Mouse (Mus musculus) midbrain, postnatal 0 days (tissue): ENCODE results near the gene Elk3. TPM values are rescaled to one million over a fixed set of nuclear protein-coding genes. Genes with fewer than 3 reads are reported as not detected.
"Not testable (repeated sequence)": the region's sequence is repeated elsewhere in the genome, so short reads cannot be mapped to it uniquely, and the experiment has no call there.

Source experiments
- ATAC-seq: fragments of 200-750 bp; cut with Nextera tagmentation; 2 replicates; pipeline ENCODE4 v1.8.0; 2017; ENCODE audit warnings: moderate number of reproducible peaks, mild to moderate bottlenecking, moderate TSS enrichment, moderate library complexity; ENCODE audit not compliant: low FRiP score
- DNase-seq: peaks from one replicate; pipeline ENCODE4 v3.0.0-alpha.2; 2015; ENCODE audit warnings: low spot score
- H3K27ac ChIP-seq: fragments of 300-500 bp; sonication (generic); 2 replicates; pipeline ENCODE4 v1.5.1; 2014; ENCODE audit warnings: low read depth, mild to moderate bottlenecking, low read length, mixed read lengths
- H3K27me3 ChIP-seq: fragments of 300-500 bp; sonication (generic); 2 replicates; pipeline ENCODE4 v1.6.1; 2014; ENCODE audit warnings: low read length, control low read depth, mixed read lengths; ENCODE audit not compliant: insufficient read depth
- H3K36me3 ChIP-seq: fragments of 300-500 bp; sonication (generic); 2 replicates; pipeline ENCODE4 v1.6.1; 2014; ENCODE audit warnings: low read length, control low read depth, mixed read lengths; ENCODE audit not compliant: insufficient read depth
- H3K4me1 ChIP-seq: fragments of 300-500 bp; sonication (generic); 2 replicates; pipeline ENCODE4 v1.6.1; 2014; ENCODE audit warnings: mild to moderate bottlenecking, control low read depth, antibody characterized with exemption, low read length, mixed read lengths; ENCODE audit not compliant: insufficient read depth
- H3K4me2 ChIP-seq: fragments of 300-500 bp; sonication (generic); 2 replicates; pipeline ENCODE4 v1.6.1; 2014; ENCODE audit warnings: low read depth, mild to moderate bottlenecking, low read length, mixed read lengths; ENCODE audit not compliant: poor library complexity, severe bottlenecking
- H3K4me3 ChIP-seq: fragments of 300-500 bp; sonication (generic); 2 replicates; pipeline ENCODE4 v1.5.1; 2014; ENCODE audit warnings: low read depth, mild to moderate bottlenecking, low read length, moderate library complexity
- H3K9ac ChIP-seq: fragments of 300-500 bp; sonication (generic); replicated peaks from 2 replicates; pipeline ENCODE4 v1.6.1; 2014; ENCODE audit warnings: mild to moderate bottlenecking, low read length, moderate library complexity, mixed read lengths; ENCODE audit not compliant: poor library complexity, severe bottlenecking
- H3K9me3 ChIP-seq: fragments of 300-500 bp; sonication (generic); 2 replicates; pipeline ENCODE4 v1.6.1; 2016; ENCODE audit warnings: low read length, control low read depth
- CTCF ChIP-seq: IDR thresholded peaks from 2 replicates; pipeline ENCODE4 v1.5.1; 2016; ENCODE audit warnings: antibody characterized with exemption, mild to moderate bottlenecking
- WGBS: fragments of 180-500 bp; shearing (Covaris S2); extraction: QIAGEN DNeasy Blood & Tissue Kit; methylation state at CpG from one replicate; pipeline ENCODE4 v1.1.7; 2014; 5-methylcytosine and 5-hydroxymethylcytosine counted together
- polyA plus RNA-seq: library from polyadenylated mRNA; unstranded; fragments of >200 nt; fragmentation: Nextera tagmentation; extraction: Ambion mirVana; gene quantifications from 2 replicates; pipeline ENCODE4 v1.2.1, GENCODE M21; 2015
- total RNA-seq: library from RNA; depleted of rRNA; stranded (reverse); fragments of >200 nt; gene quantifications from 2 replicates; pipeline ENCODE4 v1.2.3, GENCODE M21; 2014; rRNA removed

The Elk3 gene
- 6.9 and 8.1 TPM in 2 replicates for total RNA-seq
- polyA plus RNA-seq = 6.2 and 6.9 TPM in 2 replicates

DNA sequence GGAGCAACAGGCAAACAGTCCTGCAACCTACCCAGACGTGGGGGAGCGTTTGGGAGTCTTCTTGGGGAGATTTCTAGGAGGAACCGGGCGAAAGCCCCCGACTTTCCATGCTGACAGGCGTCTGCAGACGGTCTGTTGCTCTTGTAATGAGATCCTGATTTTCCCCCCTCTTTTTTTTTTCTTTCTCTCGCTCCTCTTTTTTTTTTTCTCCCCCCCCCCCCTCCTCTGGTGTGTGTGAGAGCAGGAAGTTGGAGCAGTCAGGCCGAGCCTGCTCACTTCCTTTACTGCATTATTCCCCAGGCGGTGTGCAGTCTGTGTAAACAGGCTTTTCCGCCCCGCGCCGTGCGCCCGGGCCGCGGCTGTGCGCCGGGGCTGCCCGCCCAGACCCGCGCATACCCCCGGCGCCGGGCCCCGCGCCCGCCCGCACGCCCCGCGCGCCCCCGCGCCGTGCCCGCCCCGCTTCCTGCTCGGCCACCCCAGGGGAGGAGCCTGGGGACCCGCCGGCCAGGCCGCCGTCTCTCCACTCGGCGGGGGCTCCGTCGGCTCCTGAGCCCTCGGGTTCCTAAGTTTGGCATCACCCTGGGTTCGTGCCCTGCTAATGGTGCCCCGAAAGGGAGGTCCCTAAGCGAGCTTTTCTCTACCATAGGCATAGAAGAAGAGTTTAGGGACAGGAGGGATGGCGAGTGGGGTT is at the start of gene Elk3:
Gene Elk3, minus strand, starts transcription at position 415 of the 691 bp plus-strand sequence.
- TF ChIP-seq CTCF = no peak
- Histone ChIP-seq H3K4me2 (peak within 1 kb of the TSS; percentile 100), H3K4me1 (no peaks in the 10 kb centered on the region; the same call in 1 of the 2 replicates), H3K4me3 (peak within 1 kb of the TSS; percentile 52), H3K27ac (peak within 1 kb of the TSS; percentile 57), H3K9ac (peak within 1 kb of the TSS; percentile 64), H3K36me3 (no peaks in the 10 kb centered on the region), H3K27me3 (no peaks in the 10 kb centered on the region), H3K9me3 (no peaks in the 10 kb centered on the region)
- under 1% methylated on average over 28 of the region's 53 CpGs for WGBS
- DNase-seq (peak; percentile 53), ATAC-seq (peak; percentile 59; the same call in 1 of the 2 replicates)

DNA sequence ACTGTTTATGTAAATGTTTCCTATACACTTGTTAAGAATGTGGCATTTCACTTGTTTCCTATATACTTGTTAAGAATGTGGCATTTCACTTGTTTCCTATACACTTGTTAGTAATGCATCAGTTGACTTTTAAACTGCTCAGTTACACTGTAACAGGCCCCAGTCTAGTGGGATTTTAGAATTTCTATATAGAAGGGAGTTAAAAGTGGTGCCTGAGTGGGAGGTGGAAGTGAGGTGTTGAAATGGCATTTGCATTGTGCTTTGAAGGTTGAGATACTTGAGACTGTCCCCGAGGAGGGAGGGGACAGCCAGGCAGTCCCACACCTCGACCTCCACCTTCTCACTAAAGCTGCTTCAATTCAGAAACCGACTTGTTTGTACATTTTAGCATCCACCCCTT is 49.7 kb upstream of the Elk3 start:
- no peaks in the 10 kb centered on the region for H3K9me3 ChIP-seq
- DNase-seq (no peak), ATAC-seq (no peak)
- no peak overlapping the region for H3K4me2 ChIP-seq
- TF ChIP-seq CTCF = no peak
- peaks cover 7% of the 10 kb centered on the region; the same call in 1 of the 2 replicates for H3K36me3 ChIP-seq
- H3K27me3 ChIP-seq = no peaks in the 10 kb centered on the region
- H3K9ac ChIP-seq = no peak overlapping the region
- no peaks in the 10 kb centered on the region; the same call in 1 of the 2 replicates for H3K4me1 ChIP-seq
- 51% methylated on average over 3 of the region's 3 CpGs for WGBS
- H3K27ac ChIP-seq = no peak overlapping the region
- no peak overlapping the region for H3K4me3 ChIP-seq

DNA sequence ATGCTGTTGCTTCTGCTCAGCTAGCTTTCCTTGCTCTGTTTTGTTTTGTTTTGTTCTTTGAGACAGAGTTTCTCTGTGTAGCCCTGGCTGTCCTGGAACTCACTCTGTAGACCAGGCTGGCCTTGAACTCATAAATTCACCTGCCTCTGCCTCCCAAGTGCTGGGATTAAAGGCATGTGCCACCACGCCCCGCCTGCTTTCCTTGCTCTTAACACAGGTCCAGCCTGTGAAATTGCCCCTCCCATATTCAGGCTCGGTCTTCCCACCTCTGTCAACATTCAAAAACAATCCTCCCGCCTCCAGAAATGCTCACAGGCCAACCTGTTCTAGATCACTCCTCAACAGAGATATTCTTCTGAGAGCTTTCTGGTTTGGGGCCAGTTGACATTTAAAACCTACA is 49.3 kb upstream of the Elk3 start:
- H3K4me1 ChIP-seq, H3K9ac ChIP-seq, H3K36me3 ChIP-seq, ATAC-seq, H3K27ac ChIP-seq, DNase-seq, H3K9me3 ChIP-seq, H3K4me2 ChIP-seq, H3K4me3 ChIP-seq, H3K27me3 ChIP-seq: not testable (repeated sequence)
- 80% methylated on average over 4 of the region's 4 CpGs for WGBS

DNA sequence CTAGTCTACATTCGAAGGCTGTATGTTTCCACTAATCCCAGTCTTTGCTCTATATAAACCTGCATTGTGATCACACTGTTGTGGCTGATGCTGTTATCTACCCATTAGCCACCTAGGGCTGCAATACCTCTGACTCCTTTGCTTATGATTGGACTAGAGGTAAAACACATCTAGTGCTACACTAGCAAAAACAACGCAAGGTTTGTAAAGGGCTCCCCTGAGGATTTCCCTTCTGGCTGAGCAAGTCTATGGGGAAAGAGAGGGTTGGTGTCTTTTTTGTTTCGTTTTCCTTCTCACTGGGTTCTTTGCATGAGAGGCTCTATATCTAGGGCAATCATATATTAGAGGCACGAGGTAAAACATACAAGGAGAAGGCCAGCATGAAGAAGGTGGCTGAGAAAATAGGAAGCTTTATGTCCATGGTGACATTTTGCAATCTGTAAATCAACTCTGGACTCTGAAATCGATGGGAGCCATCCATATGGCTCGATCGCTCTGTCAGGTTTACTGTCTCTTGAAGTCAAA is 48.5 kb upstream of the Elk3 start:
- H3K27me3 ChIP-seq = no peaks in the 10 kb centered on the region
- H3K9ac ChIP-seq = no peak overlapping the region
- no peaks in the 10 kb centered on the region; the same call in 1 of the 2 replicates for H3K4me1 ChIP-seq
- 68% methylated on average over 7 of the region's 7 CpGs for WGBS
- H3K9me3 ChIP-seq = no peaks in the 10 kb centered on the region
- ATAC-seq (no peak), DNase-seq (no peak)
- TF ChIP-seq CTCF = no peak
- peaks cover 4% of the 10 kb centered on the region; the same call in 1 of the 2 replicates for H3K36me3 ChIP-seq
- H3K27ac ChIP-seq = no peak overlapping the region
- no peak overlapping the region for H3K4me3 ChIP-seq
- no peak overlapping the region for H3K4me2 ChIP-seq

DNA sequence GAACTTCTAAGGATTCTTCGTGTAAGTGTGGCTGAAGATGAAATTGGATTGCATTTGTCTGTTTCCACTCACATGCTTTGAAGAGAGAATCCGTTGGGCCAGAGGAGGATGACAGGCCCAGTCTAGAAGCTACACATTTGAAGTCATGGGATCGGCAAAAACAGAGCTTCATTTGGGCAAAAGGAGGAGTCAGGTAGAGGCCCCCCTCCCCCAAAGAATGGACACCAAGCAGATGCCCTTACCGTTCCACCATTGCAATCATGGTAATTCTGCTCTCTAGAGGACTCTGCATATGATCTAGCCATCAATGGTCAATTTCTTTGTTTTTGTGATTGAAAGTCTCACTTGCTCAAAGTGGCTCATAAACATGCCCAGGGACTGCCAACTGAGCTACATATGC is 47.9 kb upstream of the Elk3 start:
- WGBS = 83% methylated on average over 4 of the region's 4 CpGs

DNA sequence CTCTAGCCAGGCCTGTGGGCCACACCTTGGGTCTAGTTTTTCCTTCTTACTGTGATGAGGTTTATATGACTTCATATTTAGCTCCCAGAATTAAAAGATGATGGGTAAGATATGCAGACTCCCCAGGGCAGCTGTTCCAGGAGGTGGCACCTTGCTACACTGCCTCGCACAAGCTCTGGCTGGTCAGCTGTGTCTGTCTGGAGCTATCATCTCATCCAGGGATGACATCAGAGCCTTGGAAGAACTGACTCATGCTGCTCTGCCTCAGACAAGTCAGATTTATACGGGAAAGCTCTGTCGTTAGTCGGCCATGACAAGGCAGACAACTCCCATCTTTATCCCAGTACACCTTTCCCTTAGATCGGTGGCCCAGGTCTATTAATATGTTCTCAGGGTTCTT is 46.2 kb upstream of the Elk3 start:
- no peak for ATAC-seq
- Histone ChIP-seq H3K4me3 (no peak overlapping the region), H3K9ac (no peak overlapping the region), H3K36me3 (no peaks in the 10 kb centered on the region), H3K27me3 (no peaks in the 10 kb centered on the region), H3K27ac (no peak overlapping the region), H3K4me1 (no peaks in the 10 kb centered on the region; the same call in 1 of the 2 replicates), H3K9me3 (no peaks in the 10 kb centered on the region), H3K4me2 (no peak overlapping the region)
- DNase-seq = no peak
- 94% methylated on average over 5 of the region's 5 CpGs for WGBS
- TF ChIP-seq CTCF = no peak

More for the DNA sequence above, 47.9 kb upstream of the Elk3 start:
- no peak overlapping the region for H3K9ac ChIP-seq
- no peak overlapping the region for H3K4me2 ChIP-seq
- H3K4me3 ChIP-seq = no peak overlapping the region
- no peaks in the 10 kb centered on the region; the same call in 1 of the 2 replicates for H3K4me1 ChIP-seq
- H3K27me3 ChIP-seq = no peaks in the 10 kb centered on the region
- no peak overlapping the region for H3K27ac ChIP-seq
- ATAC-seq (no peak), DNase-seq (no peak)
- H3K36me3 ChIP-seq = no peaks in the 10 kb centered on the region
- H3K9me3 ChIP-seq = no peaks in the 10 kb centered on the region
- TF ChIP-seq CTCF = no peak
